Mouse (Mus musculus): ENCODE measurements around the gene Otof. TPM values are rescaled to one million over a fixed set of nuclear protein-coding genes. Genes with fewer than 3 reads are reported as not detected.

Gene Otof
- polyA plus RNA-seq, 1 experiment from 2014 or later, result 0.14 TPM

DNA sequence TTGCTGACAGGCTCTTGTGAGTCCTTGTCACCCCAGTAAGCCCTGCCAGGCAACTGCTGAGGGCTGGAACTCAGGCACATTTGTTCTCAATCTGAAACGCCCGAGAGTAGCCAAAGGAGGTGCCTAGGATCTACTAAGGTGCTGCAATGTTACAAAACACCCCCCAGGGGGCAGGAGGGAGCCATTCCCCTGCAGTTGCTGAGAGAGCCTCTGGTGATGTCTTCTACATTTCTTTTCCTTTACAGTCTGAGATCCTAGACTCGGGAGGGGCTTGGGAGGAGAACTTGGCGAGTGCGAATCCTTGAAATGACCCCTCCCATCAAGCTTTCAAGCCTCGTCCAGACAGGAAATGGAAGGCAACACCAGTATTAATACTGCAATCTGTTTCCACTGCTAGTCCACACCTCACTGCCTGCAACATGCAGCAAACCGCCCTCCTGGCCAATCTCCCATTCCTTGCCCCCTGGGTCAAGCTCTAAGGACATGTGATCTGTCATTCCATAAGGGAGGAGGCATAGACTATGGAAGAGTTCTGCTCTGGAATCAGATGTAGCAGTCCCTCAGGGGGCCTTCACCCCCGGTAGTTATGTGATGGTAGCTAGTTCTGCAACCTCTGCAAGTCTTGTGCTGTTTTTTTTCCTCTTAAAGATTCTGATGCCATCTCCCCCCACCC, 38.0 kb downstream of the Otof start:
- H3K27me3 ChIP-seq (ENCODE audit: control insufficient read depth, insufficient read depth, low read length), result no peaks in the 10 kb centered on the region
- no peak overlapping the region for H3K27ac ChIP-seq (replicated peaks; ENCODE audit: low read depth, low read length)
- WGBS, result 27% methylated on average over 8 of the region's 8 CpGs
- no peak; the same call in 1 of the 2 replicates for ATAC-seq (replicated peaks; ENCODE audit: insufficient number of reproducible peaks, low FRiP score, low TSS enrichment, low read depth)
- no peaks in the 10 kb centered on the region for H3K9me3 ChIP-seq (replicated peaks; ENCODE audit: control insufficient read depth, low read length)
- H3K36me3 ChIP-seq (replicated peaks; ENCODE audit: control insufficient read depth, insufficient read depth, low read depth, low read length), result no peaks in the 10 kb centered on the region
- no peak overlapping the region for H3K9ac ChIP-seq (replicated peaks; ENCODE audit: low read length)
- peak; percentile 77 for DNase-seq (ENCODE audit: low spot score)
- no peaks in the 10 kb centered on the region for H3K4me1 ChIP-seq (ENCODE audit: control insufficient read depth, insufficient read depth, low read length)
- no peak overlapping the region for H3K4me2 ChIP-seq (ENCODE audit: low read depth, low read length)
- no peak overlapping the region for H3K4me3 ChIP-seq (ENCODE audit: low read depth, low read length)

DNA sequence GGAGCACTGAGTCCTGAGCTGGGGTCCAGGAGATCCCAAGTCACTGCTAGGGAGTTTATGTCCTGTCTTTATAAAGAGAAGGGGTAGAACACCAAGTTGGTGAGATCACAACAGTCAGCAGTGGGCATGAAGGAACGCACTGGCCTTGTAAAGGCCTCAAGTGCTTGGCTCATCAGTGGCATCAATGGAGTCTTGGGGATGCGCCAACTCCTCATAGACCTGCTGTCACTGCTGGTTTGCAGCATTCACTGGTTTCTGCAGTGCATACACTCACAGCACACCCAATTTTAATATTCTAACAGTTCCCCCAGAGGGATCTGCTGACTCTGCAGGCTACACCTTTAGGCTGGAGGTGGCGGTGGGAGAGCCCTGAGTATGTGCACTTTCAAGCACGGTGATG, 38.6 kb downstream of the Otof start:
- WGBS, result 87% methylated on average over 4 of the region's 4 CpGs
- no peak for DNase-seq (ENCODE audit: low spot score)
- Histone ChIP-seq H3K4me3 (ENCODE audit: low read depth, low read length) (no peak overlapping the region), H3K4me2 (ENCODE audit: low read depth, low read length) (no peak overlapping the region), H3K27ac (replicated peaks; ENCODE audit: low read depth, low read length) (no peak overlapping the region), H3K27me3 (ENCODE audit: control insufficient read depth, insufficient read depth, low read length) (no peaks in the 10 kb centered on the region), H3K36me3 (replicated peaks; ENCODE audit: control insufficient read depth, insufficient read depth, low read depth, low read length) (no peaks in the 10 kb centered on the region), H3K9ac (replicated peaks; ENCODE audit: low read length) (no peak overlapping the region), H3K9me3 (replicated peaks; ENCODE audit: control insufficient read depth, low read length) (no peaks in the 10 kb centered on the region), H3K4me1 (ENCODE audit: control insufficient read depth, insufficient read depth, low read length) (no peaks in the 10 kb centered on the region)
- ATAC-seq (replicated peaks; ENCODE audit: insufficient number of reproducible peaks, low FRiP score, low TSS enrichment, low read depth), result no peak

DNA sequence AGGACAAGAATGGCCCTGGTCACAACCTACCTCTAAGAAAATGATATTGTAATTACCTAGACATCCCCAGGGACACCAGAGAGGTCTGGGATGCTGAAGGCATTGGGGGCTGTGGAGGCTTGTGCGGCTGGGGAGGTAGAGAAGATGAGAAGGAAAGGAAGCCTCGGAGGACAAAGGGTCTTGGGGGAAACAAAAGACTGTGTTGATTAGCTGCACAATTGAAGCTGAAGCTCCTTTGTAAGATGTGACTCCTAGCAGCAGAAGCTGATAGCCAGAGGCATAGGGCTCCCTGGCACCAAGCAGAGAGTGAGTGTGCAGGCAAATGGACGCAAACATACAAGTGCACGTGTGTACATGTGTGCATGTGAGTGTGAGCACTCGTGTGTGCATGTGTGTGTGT, 45.1 kb downstream of the Otof start:
- no peaks in the 10 kb centered on the region for H3K9me3 ChIP-seq (replicated peaks; ENCODE audit: control insufficient read depth, low read length)
- H3K4me1 ChIP-seq (ENCODE audit: control insufficient read depth, insufficient read depth, low read length), result no peaks in the 10 kb centered on the region
- 45% methylated on average over 5 of the region's 5 CpGs for WGBS
- no peak overlapping the region for H3K9ac ChIP-seq (replicated peaks; ENCODE audit: low read length)
- ATAC-seq (replicated peaks; ENCODE audit: insufficient number of reproducible peaks, low FRiP score, low TSS enrichment, low read depth) (no peak), DNase-seq (ENCODE audit: low spot score) (no peak)
- H3K4me2 ChIP-seq (ENCODE audit: low read depth, low read length), result no peak overlapping the region
- no peak overlapping the region for H3K27ac ChIP-seq (replicated peaks; ENCODE audit: low read depth, low read length)
- no peaks in the 10 kb centered on the region for H3K27me3 ChIP-seq (ENCODE audit: control insufficient read depth, insufficient read depth, low read length)
- H3K4me3 ChIP-seq (ENCODE audit: low read depth, low read length), result no peak overlapping the region
- no peaks in the 10 kb centered on the region for H3K36me3 ChIP-seq (replicated peaks; ENCODE audit: control insufficient read depth, insufficient read depth, low read depth, low read length)

DNA sequence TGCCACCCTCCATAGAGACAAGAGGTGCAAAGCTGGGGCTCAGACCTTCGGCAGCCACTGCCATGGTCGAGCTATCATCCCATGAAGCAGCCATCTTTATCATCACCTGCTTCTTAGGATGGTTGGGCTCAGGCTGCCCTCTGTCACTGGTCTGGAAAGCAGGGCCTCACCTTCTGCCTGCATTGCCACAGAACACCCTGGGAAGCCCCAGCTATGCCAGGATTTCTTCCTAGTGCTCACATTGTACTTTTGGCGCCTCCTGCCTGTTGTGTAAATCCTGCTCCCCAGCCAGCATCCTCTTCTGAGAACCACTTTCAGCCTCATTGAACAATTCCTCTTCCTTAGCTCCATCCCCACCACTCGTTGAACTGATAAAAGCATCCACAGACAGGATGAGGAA, 45.9 kb downstream of the Otof start:
- Histone ChIP-seq H3K4me1 (ENCODE audit: control insufficient read depth, insufficient read depth, low read length) (no peaks in the 10 kb centered on the region), H3K9me3 (replicated peaks; ENCODE audit: control insufficient read depth, low read length) (no peaks in the 10 kb centered on the region), H3K36me3 (replicated peaks; ENCODE audit: control insufficient read depth, insufficient read depth, low read depth, low read length) (no peaks in the 10 kb centered on the region), H3K27ac (replicated peaks; ENCODE audit: low read depth, low read length) (no peak overlapping the region), H3K4me3 (ENCODE audit: low read depth, low read length) (no peak overlapping the region), H3K4me2 (ENCODE audit: low read depth, low read length) (no peak overlapping the region), H3K27me3 (ENCODE audit: control insufficient read depth, insufficient read depth, low read length) (no peaks in the 10 kb centered on the region), H3K9ac (replicated peaks; ENCODE audit: low read length) (no peak overlapping the region)
- 65% methylated on average over 4 of the region's 4 CpGs for WGBS
- DNase-seq (ENCODE audit: low spot score) (no peak), ATAC-seq (replicated peaks; ENCODE audit: insufficient number of reproducible peaks, low FRiP score, low TSS enrichment, low read depth) (no peak)

DNA sequence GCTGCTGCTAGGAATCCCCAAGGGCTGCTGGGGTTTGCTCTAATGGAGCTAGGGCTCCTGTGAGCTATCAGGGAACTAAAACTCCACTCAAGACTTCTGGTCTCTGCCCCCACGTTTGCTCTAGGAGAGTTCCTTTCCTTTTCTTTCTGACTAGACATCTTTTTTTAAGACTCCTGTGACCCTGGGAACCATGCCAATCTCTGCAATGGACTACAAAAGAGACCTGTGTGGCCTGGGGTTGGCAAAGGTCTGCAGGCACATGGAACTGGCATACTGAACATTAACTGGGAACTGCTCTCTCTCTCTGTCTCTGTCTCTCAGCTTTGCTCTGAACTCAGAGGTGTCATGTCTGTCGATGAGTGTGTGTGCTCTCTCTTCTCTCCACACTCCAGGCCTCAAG, 46.4 kb downstream of the Otof start:
- no peaks in the 10 kb centered on the region for H3K4me1 ChIP-seq (ENCODE audit: control insufficient read depth, insufficient read depth, low read length)
- 71% methylated on average over 2 of the region's 2 CpGs for WGBS

DNA sequence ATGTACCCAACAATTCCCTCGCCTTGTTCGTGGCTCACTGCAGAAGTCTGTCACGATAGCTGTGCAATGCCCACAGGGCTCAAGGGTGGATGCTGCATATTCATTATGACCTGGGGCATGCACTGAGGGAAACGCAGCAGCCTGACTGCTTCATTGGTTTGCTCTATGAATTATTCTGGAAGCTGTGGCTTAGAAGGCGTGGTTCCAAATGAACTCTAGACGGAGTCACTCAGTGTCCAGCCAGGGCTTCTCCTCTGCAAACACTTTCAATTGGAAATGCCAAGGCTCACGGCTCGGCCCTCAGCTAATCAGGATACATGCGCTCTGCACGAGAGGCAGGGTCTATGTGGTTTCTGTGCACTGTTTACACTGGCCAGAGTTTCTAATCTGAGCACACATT, 50.2 kb downstream of the Otof start:
- DNase-seq (ENCODE audit: low spot score) (no peak), ATAC-seq (replicated peaks; ENCODE audit: insufficient number of reproducible peaks, low FRiP score, low TSS enrichment, low read depth) (no peak)
- Histone ChIP-seq H3K9ac (replicated peaks; ENCODE audit: low read length) (no peak overlapping the region), H3K27me3 (ENCODE audit: control insufficient read depth, insufficient read depth, low read length) (no peaks in the 10 kb centered on the region), H3K36me3 (replicated peaks; ENCODE audit: control insufficient read depth, insufficient read depth, low read depth, low read length) (no peaks in the 10 kb centered on the region), H3K4me1 (ENCODE audit: control insufficient read depth, insufficient read depth, low read length) (no peaks in the 10 kb centered on the region), H3K27ac (replicated peaks; ENCODE audit: low read depth, low read length) (no peak overlapping the region), H3K4me2 (ENCODE audit: low read depth, low read length) (no peak overlapping the region), H3K9me3 (replicated peaks; ENCODE audit: control insufficient read depth, low read length) (no peaks in the 10 kb centered on the region), H3K4me3 (ENCODE audit: low read depth, low read length) (no peak overlapping the region)
- 75% methylated on average over 10 of the region's 10 CpGs for WGBS

More for the DNA sequence above, 46.4 kb downstream of the Otof start:
- DNase-seq (ENCODE audit: low spot score) (no peak), ATAC-seq (replicated peaks; ENCODE audit: insufficient number of reproducible peaks, low FRiP score, low TSS enrichment, low read depth) (no peak)
- no peak overlapping the region for H3K27ac ChIP-seq (replicated peaks; ENCODE audit: low read depth, low read length)
- H3K4me2 ChIP-seq (ENCODE audit: low read depth, low read length), result no peak overlapping the region
- H3K36me3 ChIP-seq (replicated peaks; ENCODE audit: control insufficient read depth, insufficient read depth, low read depth, low read length), result no peaks in the 10 kb centered on the region
- no peaks in the 10 kb centered on the region for H3K27me3 ChIP-seq (ENCODE audit: control insufficient read depth, insufficient read depth, low read length)
- H3K9me3 ChIP-seq (replicated peaks; ENCODE audit: control insufficient read depth, low read length), result no peaks in the 10 kb centered on the region
- H3K9ac ChIP-seq (replicated peaks; ENCODE audit: low read length), result no peak overlapping the region
- no peak overlapping the region for H3K4me3 ChIP-seq (ENCODE audit: low read depth, low read length)

DNA sequence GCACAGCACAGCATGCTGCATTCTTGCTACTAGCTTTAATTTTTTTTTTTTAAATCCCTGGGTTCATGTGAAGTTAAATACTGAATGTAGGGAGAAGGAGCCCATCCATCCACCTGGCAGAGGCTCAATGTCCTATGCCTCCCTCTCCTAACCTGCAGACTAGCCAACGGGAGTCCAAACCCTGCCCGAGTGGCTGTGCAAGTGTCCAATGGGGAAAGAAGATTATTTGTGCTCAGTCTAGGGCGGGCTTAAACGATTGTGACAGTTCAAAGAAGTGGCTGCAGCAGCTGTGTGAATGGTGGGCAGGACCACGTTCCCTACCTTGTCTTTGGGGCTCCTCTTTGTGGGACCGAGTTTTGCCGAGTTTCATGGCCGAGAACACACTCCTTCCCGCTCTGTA, 54.9 kb downstream of the Otof start:
- ATAC-seq (replicated peaks; ENCODE audit: insufficient number of reproducible peaks, low FRiP score, low TSS enrichment, low read depth), result no peak
- 12% methylated on average over 9 of the region's 9 CpGs for WGBS
- no peak overlapping the region for H3K4me2 ChIP-seq (ENCODE audit: low read depth, low read length)

DNA sequence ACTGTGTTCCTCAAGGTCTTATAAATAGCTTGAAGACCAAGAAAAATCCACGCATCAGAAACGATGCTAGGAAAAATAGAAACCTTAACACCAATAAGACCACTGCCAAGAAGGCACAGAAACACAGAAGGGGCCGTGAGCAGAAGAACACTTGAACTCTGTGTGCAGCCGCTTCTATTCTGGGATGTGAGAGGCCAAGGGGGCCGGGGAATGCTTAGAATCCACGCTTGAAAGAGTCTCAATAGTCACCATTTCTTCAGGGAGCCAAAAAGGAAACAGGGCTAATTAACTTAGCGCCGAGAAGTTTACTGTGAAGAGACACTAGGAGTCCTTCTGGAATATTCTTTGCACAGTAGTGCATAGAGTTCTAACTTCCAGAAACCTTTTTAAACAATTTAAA, 60.6 kb downstream of the Otof start:
- no peak overlapping the region for H3K9ac ChIP-seq (replicated peaks; ENCODE audit: low read length)
- no peaks in the 10 kb centered on the region for H3K9me3 ChIP-seq (replicated peaks; ENCODE audit: control insufficient read depth, low read length)
- no peak overlapping the region for H3K27ac ChIP-seq (replicated peaks; ENCODE audit: low read depth, low read length)
- WGBS, result 22% methylated on average over 8 of the region's 8 CpGs
- DNase-seq (ENCODE audit: low spot score) (peak; percentile 55), ATAC-seq (replicated peaks; ENCODE audit: insufficient number of reproducible peaks, low FRiP score, low TSS enrichment, low read depth) (no peak)
- no peak overlapping the region for H3K4me3 ChIP-seq (ENCODE audit: low read depth, low read length)
- no peaks in the 10 kb centered on the region for H3K27me3 ChIP-seq (ENCODE audit: control insufficient read depth, insufficient read depth, low read length)
- no peaks in the 10 kb centered on the region for H3K36me3 ChIP-seq (replicated peaks; ENCODE audit: control insufficient read depth, insufficient read depth, low read depth, low read length)
- no peaks in the 10 kb centered on the region for H3K4me1 ChIP-seq (ENCODE audit: control insufficient read depth, insufficient read depth, low read length)
- no peak overlapping the region for H3K4me2 ChIP-seq (ENCODE audit: low read depth, low read length)

More for the DNA sequence above, 54.9 kb downstream of the Otof start:
- Histone ChIP-seq H3K27ac (replicated peaks; ENCODE audit: low read depth, low read length) (no peak overlapping the region), H3K27me3 (ENCODE audit: control insufficient read depth, insufficient read depth, low read length) (no peaks in the 10 kb centered on the region), H3K4me1 (ENCODE audit: control insufficient read depth, insufficient read depth, low read length) (no peaks in the 10 kb centered on the region), H3K4me3 (ENCODE audit: low read depth, low read length) (no peak overlapping the region), H3K36me3 (replicated peaks; ENCODE audit: control insufficient read depth, insufficient read depth, low read depth, low read length) (no peaks in the 10 kb centered on the region), H3K9ac (replicated peaks; ENCODE audit: low read length) (no peak overlapping the region), H3K9me3 (replicated peaks; ENCODE audit: control insufficient read depth, low read length) (no peaks in the 10 kb centered on the region)
- DNase-seq (ENCODE audit: low spot score), result peak; percentile 44
